Mouse (Mus musculus) ES-Bruce4 (cell line): ENCODE results near the gene Palm3. TPM values are rescaled to one million over a fixed set of nuclear protein-coding genes. Genes with fewer than 3 reads are reported as not detected.

Experiments
- H3K27ac ChIP-seq: 2 replicates; pipeline ENCODE4 v1.5.1; 2012; ENCODE audit warnings: low read length, inconsistent platforms; ENCODE audit not compliant: insufficient read depth
- H3K27me3 ChIP-seq: 2 replicates; pipeline ENCODE4 v1.6.1; 2012; ENCODE audit warnings: mild to moderate bottlenecking, low read length, inconsistent platforms; ENCODE audit not compliant: control insufficient read depth, poor library complexity, insufficient read depth, severe bottlenecking
- H3K36me3 ChIP-seq: 2 replicates; pipeline ENCODE4 v1.6.1; 2012; ENCODE audit warnings: inconsistent platforms, mild to moderate bottlenecking, low read length, moderate library complexity; ENCODE audit not compliant: control insufficient read depth, poor library complexity, insufficient read depth, severe bottlenecking
- H3K4me1 ChIP-seq: one replicate; pipeline ENCODE4 v1.8.1; 2011; ENCODE audit warnings: low read length; ENCODE audit not compliant: control insufficient read depth, insufficient read depth
- H3K4me3 ChIP-seq: 2 replicates; pipeline ENCODE4 v1.5.1; 2011; ENCODE audit warnings: low read depth, mild to moderate bottlenecking, low read length
- H3K9ac ChIP-seq: 2 replicates; pipeline ENCODE4 v1.6.1; 2012; ENCODE audit warnings: low read depth, mild to moderate bottlenecking, inconsistent platforms; ENCODE audit not compliant: poor library complexity, severe bottlenecking
- H3K9me3 ChIP-seq: replicated peaks from 2 replicates; pipeline ENCODE4 v1.6.1; 2012; ENCODE audit warnings: mild to moderate bottlenecking, low read length, inconsistent platforms; ENCODE audit not compliant: control insufficient read depth, poor library complexity, insufficient read depth, severe bottlenecking
- CTCF ChIP-seq: IDR thresholded peaks from one replicate; pipeline ENCODE4 v1.8.1; 2011; ENCODE audit warnings: low read depth, low read length
- EP300 ChIP-seq: IDR thresholded peaks from 2 replicates; pipeline ENCODE4 v1.6.1; 2011; ENCODE audit warnings: low read depth, low read length; ENCODE audit not compliant: insufficient read depth
- POLR2A ChIP-seq: IDR thresholded peaks from one replicate; pipeline ENCODE4 v1.8.1; 2011; ENCODE audit warnings: low read length; ENCODE audit not compliant: insufficient read depth
- polyA plus RNA-seq: library from polyadenylated mRNA; stranded (reverse); fragments of >200 nt; gene quantifications from 2 replicates; pipeline ENCODE4 v1.2.4, GENCODE M21; 2011; ENCODE audit warnings: low read depth; ENCODE audit not compliant: missing spikeins, insufficient read depth, insufficient read length

Palm3 gene
- polyA plus RNA-seq, 1 experiment = 62.8 TPM

DNA sequence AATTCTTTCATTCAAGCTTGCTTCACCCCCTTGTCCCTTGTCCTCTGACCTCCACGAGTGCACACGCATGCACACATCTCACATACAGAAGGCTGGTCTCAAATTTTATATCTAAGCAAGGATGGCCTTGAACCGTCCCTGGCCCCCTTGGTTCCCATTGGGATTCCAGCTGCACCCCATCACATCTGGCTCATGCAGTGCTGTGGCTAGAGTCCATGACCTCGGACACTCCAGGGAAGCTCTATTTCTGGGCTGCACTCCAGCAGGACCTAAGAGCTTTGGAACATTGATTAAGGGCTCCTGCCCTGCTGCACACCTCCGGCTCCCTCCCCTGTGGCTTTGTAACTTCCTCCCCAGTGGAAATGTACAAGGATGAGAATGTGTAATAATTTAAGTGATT lies 16.7 kb downstream of the Palm3 start:
- no peaks in the 10 kb centered on the region for H3K9me3 ChIP-seq
- TF ChIP-seq POLR2A = no peak
- TF ChIP-seq CTCF = no peak
- no peak for TF ChIP-seq EP300
- H3K27me3 ChIP-seq = no peaks in the 10 kb centered on the region
- H3K4me3 ChIP-seq = no peak overlapping the region
- no peak overlapping the region for H3K9ac ChIP-seq
- no peak overlapping the region for H3K27ac ChIP-seq
- H3K36me3 ChIP-seq = no peaks in the 10 kb centered on the region
- H3K4me1 ChIP-seq = no peaks in the 10 kb centered on the region

DNA sequence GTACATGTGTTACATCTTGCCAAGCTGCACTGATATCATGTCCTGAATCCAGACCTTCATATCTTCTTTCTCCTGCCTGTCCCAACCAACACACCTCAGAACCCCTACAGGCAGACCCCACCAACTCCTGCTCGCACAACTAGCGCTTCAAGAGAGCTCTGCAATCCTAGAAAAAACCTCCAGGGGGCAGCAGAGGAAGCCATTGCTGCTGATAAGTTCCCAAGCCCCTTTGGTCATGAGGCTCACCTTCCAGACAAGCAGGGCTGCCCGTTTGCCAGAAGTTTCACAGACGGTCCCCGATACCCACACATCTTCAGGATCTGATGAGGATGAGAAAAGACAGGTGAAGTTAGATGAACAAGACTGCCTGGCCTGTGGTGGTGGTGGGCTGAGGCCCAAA lies 17.8 kb downstream of the Palm3 start:
- no peak for TF ChIP-seq POLR2A
- TF ChIP-seq CTCF = peak; percentile 80
- TF ChIP-seq EP300 = no peak
- no peaks in the 10 kb centered on the region for H3K36me3 ChIP-seq
- no peak overlapping the region for H3K4me3 ChIP-seq
- no peaks in the 10 kb centered on the region for H3K9me3 ChIP-seq
- no peak overlapping the region for H3K27ac ChIP-seq
- no peak overlapping the region for H3K9ac ChIP-seq
- no peaks in the 10 kb centered on the region for H3K4me1 ChIP-seq
- no peaks in the 10 kb centered on the region for H3K27me3 ChIP-seq

DNA sequence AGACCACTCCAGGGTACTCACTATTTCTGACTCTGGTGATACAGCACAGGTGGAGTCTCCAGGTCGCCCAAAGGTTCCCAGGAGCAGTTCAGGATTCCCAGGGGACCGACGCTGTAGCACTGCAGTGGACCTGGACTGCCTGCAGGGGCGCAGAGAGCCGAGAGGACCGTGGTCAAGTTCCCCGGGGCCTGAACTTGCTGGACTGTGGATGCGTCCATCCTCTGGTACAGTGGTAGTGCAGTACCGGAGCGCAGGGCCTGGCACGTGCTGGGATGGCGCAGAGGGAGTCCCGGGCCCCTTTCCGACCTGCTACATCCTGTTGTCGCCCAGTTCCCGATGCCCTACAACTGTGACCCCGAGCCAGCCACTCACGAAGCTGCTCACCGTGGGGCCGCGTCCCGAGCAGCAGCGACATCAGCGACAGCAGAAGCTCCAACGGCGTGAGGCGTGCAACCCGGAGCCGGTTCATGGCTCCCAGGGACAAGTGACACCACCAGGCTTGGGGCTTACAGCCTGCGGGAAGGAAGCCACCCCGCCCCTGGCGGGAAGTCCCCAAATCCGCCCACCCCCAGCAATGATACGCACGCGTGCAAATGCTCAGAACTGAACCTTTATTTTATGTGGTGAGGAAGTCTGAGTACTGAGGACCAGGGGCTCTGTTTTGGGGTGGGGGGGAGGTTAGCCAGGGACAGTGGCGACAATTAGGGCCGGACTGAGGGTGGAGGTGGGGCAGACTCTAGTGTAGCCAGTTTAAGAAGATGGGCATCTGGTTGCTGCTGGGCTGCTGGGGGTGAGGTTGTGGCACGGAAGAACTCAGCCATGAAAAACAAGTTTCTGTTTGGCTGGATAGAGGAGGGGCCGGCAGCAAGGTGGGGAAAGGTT lies 21.0 kb downstream of the Palm3 start, which contains the start of gene Il27ra:
Gene Il27ra, minus strand, starts transcription at position 524 of the 882 bp plus-strand sequence.
- Histone ChIP-seq H3K27ac (no peak within 1 kb of the TSS), H3K9me3 (no peaks in the 10 kb centered on the region), H3K9ac (peak within 1 kb of the TSS; percentile 26), H3K4me3 (peak within 1 kb of the TSS; percentile 44), H3K4me1 (no peaks in the 10 kb centered on the region), H3K36me3 (no peaks in the 10 kb centered on the region), H3K27me3 (no peaks in the 10 kb centered on the region)
- no peak for TF ChIP-seq EP300
- peak; percentile 50 for TF ChIP-seq CTCF

DNA sequence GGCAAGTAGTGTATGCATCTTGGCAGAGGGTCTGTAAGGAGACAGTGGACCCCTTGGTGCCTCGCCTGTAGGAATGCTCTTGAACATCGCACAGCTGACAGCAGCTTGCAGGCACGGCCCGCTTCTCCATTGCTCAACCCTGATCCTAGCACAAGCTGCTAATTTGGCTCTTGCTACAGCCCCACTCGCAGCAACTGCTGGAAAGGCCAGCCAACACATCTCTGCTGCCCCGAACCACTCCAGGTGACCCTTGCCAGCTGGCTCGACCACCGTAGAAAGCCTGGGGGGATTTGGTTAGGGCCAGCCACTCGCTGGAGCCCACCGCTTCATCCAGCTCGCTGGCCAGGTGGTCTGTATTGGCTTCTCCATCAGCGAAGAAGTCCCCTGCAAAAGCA lies 21.7 kb downstream of the Palm3 start:
- TF ChIP-seq EP300 (no peak), CTCF (no peak), POLR2A (no peak)
- Histone ChIP-seq H3K36me3 (no peaks in the 10 kb centered on the region), H3K4me3 (no peak overlapping the region; the same call in 1 of the 2 replicates), H3K9me3 (no peaks in the 10 kb centered on the region), H3K27ac (no peak overlapping the region), H3K4me1 (no peaks in the 10 kb centered on the region), H3K27me3 (no peaks in the 10 kb centered on the region), H3K9ac (no peak overlapping the region)

DNA sequence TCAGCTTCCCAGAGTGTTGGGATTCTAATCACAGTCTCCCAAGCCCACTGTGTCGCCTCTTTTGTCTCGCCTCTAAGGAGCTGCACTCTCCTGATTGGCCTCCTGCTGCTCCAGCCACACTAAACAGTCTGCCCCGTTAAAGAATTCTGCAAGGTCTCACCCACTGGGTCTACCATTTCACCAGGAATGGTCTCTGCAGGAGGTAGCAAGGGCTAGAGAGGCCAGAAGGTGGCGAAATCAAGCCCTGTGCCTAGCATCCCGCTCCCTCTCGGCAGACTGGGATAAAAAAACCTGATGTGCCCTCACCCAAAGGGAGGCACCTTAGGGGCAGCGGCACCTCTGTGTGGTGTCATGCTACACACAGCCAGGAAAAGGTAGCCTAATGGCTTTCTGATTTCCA lies 22.8 kb downstream of the Palm3 start:
- H3K27me3 ChIP-seq = no peaks in the 10 kb centered on the region
- no peak for TF ChIP-seq POLR2A
- TF ChIP-seq CTCF = peak; percentile 44
- H3K4me1 ChIP-seq = no peaks in the 10 kb centered on the region
- H3K4me3 ChIP-seq = peak overlapping the region; percentile 57
- H3K27ac ChIP-seq = no peak overlapping the region
- H3K36me3 ChIP-seq = no peaks in the 10 kb centered on the region
- peak overlapping the region; percentile 69 for H3K9ac ChIP-seq
- H3K9me3 ChIP-seq = no peaks in the 10 kb centered on the region

DNA sequence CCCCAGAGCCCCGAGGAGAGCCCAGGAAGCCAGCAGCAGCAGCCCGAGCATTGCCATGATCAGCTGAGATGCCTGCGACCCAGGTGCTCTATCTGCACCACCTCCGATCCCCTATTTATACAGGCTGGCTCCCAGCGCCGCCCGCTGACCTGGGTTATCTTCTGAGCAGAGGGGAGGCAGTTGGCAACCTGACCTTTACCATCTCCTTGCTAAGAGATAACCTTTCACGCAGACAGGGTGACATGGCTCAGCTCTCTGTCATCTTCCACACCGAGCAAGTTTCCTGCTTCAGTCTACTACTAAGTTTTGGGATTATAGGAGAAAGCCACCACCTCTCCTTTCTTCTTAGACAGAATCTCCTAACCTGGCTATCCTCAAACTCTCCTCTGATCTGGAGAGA lies 23.6 kb downstream of the Palm3 start, which contains the start of gene Rln3:
Gene Rln3, minus strand, starts transcription at position 101 of the 400 bp plus-strand sequence.
- Histone ChIP-seq H3K9me3 (no peaks in the 10 kb centered on the region), H3K27ac (no peak within 1 kb of the TSS), H3K4me1 (no peaks in the 10 kb centered on the region), H3K9ac (peak within 1 kb of the TSS; percentile 69), H3K36me3 (no peaks in the 10 kb centered on the region), H3K4me3 (peak within 1 kb of the TSS; percentile 57), H3K27me3 (no peaks in the 10 kb centered on the region)
- TF ChIP-seq EP300 = no peak
- no peak for TF ChIP-seq CTCF
- no peak for TF ChIP-seq POLR2A
